In the genomic region with DNA sequence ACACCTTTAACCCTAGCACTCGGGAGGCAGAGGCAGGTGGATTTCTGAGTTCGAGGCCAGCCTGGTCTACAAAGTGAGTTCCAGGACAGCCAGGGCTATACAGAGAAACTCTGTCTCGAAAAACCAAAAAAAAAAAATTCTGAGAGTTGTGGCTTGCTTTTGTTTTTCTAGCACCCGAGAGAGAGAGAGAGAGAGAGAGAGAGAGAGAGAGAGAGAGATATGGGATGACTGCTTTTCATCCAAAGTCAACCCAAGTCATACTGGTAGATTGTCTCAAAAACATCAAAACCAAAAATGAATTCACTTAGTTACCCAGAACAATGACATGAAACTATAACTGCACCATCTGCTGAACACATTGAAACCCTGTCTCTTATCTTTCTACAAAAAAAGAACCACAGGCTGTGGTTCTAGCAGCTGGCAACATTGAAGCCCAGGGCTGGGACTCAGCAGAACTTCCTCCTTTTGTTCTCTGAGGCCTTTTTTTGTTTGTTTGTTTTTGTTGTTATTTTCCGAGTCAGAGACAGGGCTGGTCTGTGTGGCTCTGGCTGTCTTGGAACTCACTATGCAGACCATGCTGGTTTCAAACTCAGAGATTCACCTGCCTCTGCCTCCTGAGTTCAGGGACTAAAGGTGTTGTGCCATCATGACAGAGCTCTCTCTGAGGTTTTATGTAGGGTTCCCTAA, we compare ENCODE assay signal across 8 mouse cellular contexts. TPM values are rescaled to one million over a fixed set of nuclear protein-coding genes. Genes with fewer than 3 reads are reported as not detected.
DNase-seq lines count a peak whose midpoint lies in the region; ATAC-seq and TF ChIP-seq lines count a peak whose summit lies in the region.

No protein-coding gene starts in this region.

- no peaks in the 10 kb centered on the region for H3K27me3 ChIP-seq in forebrain, embryonic 10.5 days (ENCODE audit: poor library complexity, severe bottlenecking)
- H3K27me3 ChIP-seq in midbrain, embryonic 14.5 days (ENCODE audit: control insufficient read depth, insufficient read depth, low read length), result no peaks in the 10 kb centered on the region

- H3K4me1 ChIP-seq in forebrain, embryonic 10.5 days, result peaks cover 29% of the 10 kb centered on the region
- H3K4me1 ChIP-seq in midbrain, embryonic 14.5 days (ENCODE audit: control insufficient read depth, insufficient read depth, low read length), result peaks cover 8% of the 10 kb centered on the region

- no peaks in the 10 kb centered on the region for H3K9me3 ChIP-seq in forebrain, embryonic 10.5 days
- H3K9me3 ChIP-seq in midbrain, embryonic 14.5 days (ENCODE audit: control insufficient read depth, low read length), result no peaks in the 10 kb centered on the region

- no peak for DNase-seq in left cerebral cortex, adult 2 months (ENCODE audit: extremely low spot score in 1 of 2, low spot score in 2 of 2)
- no peak for DNase-seq in left cerebral cortex, postnatal 14 days (ENCODE audit: low spot score in 2 of 2)
- DNase-seq in forebrain, embryonic 10.5 days (ENCODE audit: extremely low spot score, low spot score), result no peak
- peak; percentile 81 for DNase-seq in induced T-regulatory cell, adult 2 months (ENCODE audit: low read depth)
- no peak for DNase-seq in midbrain, embryonic 14.5 days
- DNase-seq in right cerebral cortex, postnatal 10 days (ENCODE audit: low spot score in 2 of 2), result no peak
- DNase-seq in gastrocnemius, adult 18-20 months (ENCODE audit: low spot score), result no peak
- DNase-seq in cerebellum, postnatal 10 days, result no peak

- peak overlapping the region; percentile 63 for H3K4me2 ChIP-seq in midbrain, embryonic 14.5 days (ENCODE audit: low read length)

- intact Hi-C loops in left cerebral cortex, adult 2 months (cut with DNase I), result no loop called here
- intact Hi-C loops in left cerebral cortex, postnatal 14 days (cut with DNase I), result no loop called here

- 84% methylated on average over 5 of the region's 5 CpGs for WGBS in forebrain, embryonic 10.5 days
- WGBS in midbrain, embryonic 14.5 days, result 82% methylated on average over 5 of the region's 5 CpGs

- no peak for ATAC-seq in midbrain, embryonic 14.5 days (ENCODE audit: low FRiP score, low TSS enrichment)

- peak overlapping the region; percentile 55 for H3K4me3 ChIP-seq in left cerebral cortex, adult 2 months
- H3K4me3 ChIP-seq in forebrain, embryonic 10.5 days, result peak overlapping the region; percentile 49
- peak overlapping the region; percentile 45 for H3K4me3 ChIP-seq in midbrain, embryonic 14.5 days (replicated peaks; ENCODE audit: low read depth, low read length)

- peaks cover 8% of the 10 kb centered on the region for H3K36me3 ChIP-seq in forebrain, embryonic 10.5 days (replicated peaks)
- 0 out of 2 replicates have a peak, but pooled peaks cover 6% of the 10 kb centered on the region for H3K36me3 ChIP-seq in midbrain, embryonic 14.5 days (ENCODE audit: control insufficient read depth, insufficient read depth, low read length)

- peak overlapping the region; percentile 82 for H3K27ac ChIP-seq in left cerebral cortex, adult 2 months
- H3K27ac ChIP-seq in forebrain, embryonic 10.5 days, result peak overlapping the region; percentile 59
- peak overlapping the region; percentile 46; the same call in 1 of the 2 replicates for H3K27ac ChIP-seq in midbrain, embryonic 14.5 days (replicated peaks; ENCODE audit: low read depth, low read length)

- peak overlapping the region; percentile 47; the same call in 1 of the 2 replicates for H3K9ac ChIP-seq in midbrain, embryonic 14.5 days (replicated peaks; ENCODE audit: low read length)

- TF ChIP-seq CTCF in left cerebral cortex, adult 2 months (IDR thresholded peaks at IDR 0.05), result no peak

RNA-seq across cellular contexts. Expression of a gene that starts 0.6 kb away (rescaled TPM):
- 10 to 100 TPM; 46.1 to 47.6 TPM for total RNA-seq in left cerebral cortex, adult 2 months (2021)
- total RNA-seq in left cerebral cortex, postnatal 14 days (2021), result 10 to 100 TPM; 22.3 to 24.8 TPM
- polyA plus RNA-seq in forebrain, embryonic 10.5 days (2016; fragmentation: Nextera tagmentation; extraction: Ambion mirVana), result 70.7 and 74.6 TPM in 2 replicates
- 127 and 133 TPM in 2 replicates for polyA plus RNA-seq in midbrain, embryonic 14.5 days (2014; fragmentation: Nextera tagmentation; extraction: Ambion mirVana)
- total RNA-seq in gastrocnemius, adult 18-20 months (2021), result 10 to 100 TPM; 20.4 to 23.2 TPM

RNA-seq across cellular contexts. Expression of a gene that starts 12.1 kb away (rescaled TPM):
- total RNA-seq in left cerebral cortex, adult 2 months (2021), result 100 to 1,000 TPM; 497 to 500 TPM
- total RNA-seq in left cerebral cortex, postnatal 14 days (2021), result 100 to 1,000 TPM; 436 to 453 TPM
- polyA plus RNA-seq in forebrain, embryonic 10.5 days (2016; fragmentation: Nextera tagmentation; extraction: Ambion mirVana), result 205 and 217 TPM in 2 replicates
- polyA plus RNA-seq in midbrain, embryonic 14.5 days (2014; fragmentation: Nextera tagmentation; extraction: Ambion mirVana), result 187 TPM in 2 replicates
- total RNA-seq in gastrocnemius, adult 18-20 months (2021), result 100 to 1,000 TPM; 403 to 410 TPM

RNA-seq across cellular contexts. Expression of a gene that starts 13.0 kb away (rescaled TPM):
- 1 to 10 TPM in 1 of 2 experiments, under 1 TPM in 1; 0.98 to 3.2 TPM for total RNA-seq in left cerebral cortex, adult 2 months (2021)
- total RNA-seq in left cerebral cortex, postnatal 14 days (2021), result under 1 TPM; 0.51 to 0.75 TPM
- 0.33 TPM in 1 of 2 replicates, not detected in the other for polyA plus RNA-seq in forebrain, embryonic 10.5 days (2016; fragmentation: Nextera tagmentation; extraction: Ambion mirVana)
- polyA plus RNA-seq in midbrain, embryonic 14.5 days (2014; fragmentation: Nextera tagmentation; extraction: Ambion mirVana), result 0.18 and 0.39 TPM in 2 replicates
- 10 to 100 TPM; 11.1 to 17.7 TPM for total RNA-seq in gastrocnemius, adult 18-20 months (2021)

RNA-seq across cellular contexts. Expression of a gene that starts 45.3 kb away (rescaled TPM):
- not detected for total RNA-seq in left cerebral cortex, adult 2 months (2021)
- not detected for total RNA-seq in left cerebral cortex, postnatal 14 days (2021)
- not detected in 2 replicates for polyA plus RNA-seq in forebrain, embryonic 10.5 days (2016; fragmentation: Nextera tagmentation; extraction: Ambion mirVana)
- polyA plus RNA-seq in midbrain, embryonic 14.5 days (2014; fragmentation: Nextera tagmentation; extraction: Ambion mirVana), result 9.6 TPM in 1 of 2 replicates, not detected in the other
- not detected for total RNA-seq in gastrocnemius, adult 18-20 months (2021)

RNA-seq across cellular contexts. Expression of a gene that starts 52.2 kb away (rescaled TPM):
- 10 to 100 TPM; 26.8 to 27.2 TPM for total RNA-seq in left cerebral cortex, adult 2 months (2021)
- 10 to 100 TPM; 23.2 to 24.5 TPM for total RNA-seq in left cerebral cortex, postnatal 14 days (2021)
- polyA plus RNA-seq in forebrain, embryonic 10.5 days (2016; fragmentation: Nextera tagmentation; extraction: Ambion mirVana), result 9.7 and 9.9 TPM in 2 replicates
- polyA plus RNA-seq in midbrain, embryonic 14.5 days (2014; fragmentation: Nextera tagmentation; extraction: Ambion mirVana), result 6.0 and 7.4 TPM in 2 replicates
- 10 to 100 TPM; 16.1 to 19.3 TPM for total RNA-seq in gastrocnemius, adult 18-20 months (2021)
